Mouse (Mus musculus): ENCODE data around the gene Bcs1l.

The Bcs1l gene

DNA sequence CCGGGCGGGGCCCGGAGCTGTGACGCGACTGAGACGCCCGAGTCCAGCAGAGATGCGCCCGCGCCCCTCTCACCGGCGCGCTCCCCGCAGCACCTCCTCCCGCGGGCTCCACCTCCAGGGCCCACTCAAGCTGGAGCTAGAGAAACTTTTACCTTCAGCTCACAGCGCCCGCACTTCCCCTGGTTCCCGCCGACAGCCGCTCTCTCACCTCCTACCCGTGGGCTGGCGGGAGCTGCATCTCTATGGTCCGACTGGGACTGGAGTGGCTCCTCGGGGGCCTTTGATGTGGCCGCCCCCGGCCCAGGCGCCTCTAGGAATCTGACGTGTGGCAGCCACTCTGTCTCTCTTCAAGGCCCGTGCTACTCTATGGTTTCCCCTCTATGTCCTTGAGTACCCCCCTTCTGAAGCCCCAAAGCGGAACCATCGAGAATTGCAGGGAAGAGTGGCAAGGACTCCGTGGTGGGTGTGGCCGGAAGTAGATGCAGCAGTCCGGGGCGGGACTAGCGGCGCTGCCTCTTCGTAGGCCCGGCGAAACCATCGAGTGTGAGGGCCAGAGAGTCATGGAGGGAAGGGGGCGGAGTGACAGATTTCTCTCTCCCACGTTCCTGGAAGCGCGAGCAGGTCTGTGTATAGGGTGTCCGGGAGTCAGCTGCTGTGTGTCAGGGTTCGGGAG lies at the start of gene Bcs1l, which contains the start of gene Zfp142:
Gene Bcs1l (plus strand): TSS at position 517 of the 673 bp plus-strand sequence.
Gene Zfp142 (minus strand): TSS at position 474 of the 673 bp plus-strand sequence.
- DNase-seq, result peak; percentile 98

DNA sequence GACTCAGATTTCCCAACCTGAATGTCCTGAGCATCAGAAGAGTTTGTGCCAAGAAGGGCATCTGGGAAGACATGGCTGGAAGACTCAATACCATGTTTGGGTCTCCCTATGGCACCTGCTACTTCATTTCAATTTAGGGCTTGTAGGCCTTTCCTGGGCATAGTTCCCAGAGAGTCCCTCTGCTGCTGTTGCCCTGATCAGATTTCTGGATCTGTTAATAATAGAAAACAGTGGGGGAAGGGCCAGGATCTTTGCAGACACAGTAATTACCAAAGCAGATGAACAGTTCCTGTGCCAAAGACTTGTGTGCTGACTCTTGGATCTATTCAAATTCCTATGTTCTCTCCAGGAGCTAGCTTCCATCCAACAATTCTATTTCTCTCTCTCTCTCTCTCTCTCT lies 49.4 kb upstream of the Bcs1l start:
- DNase-seq, result no peak

DNA sequence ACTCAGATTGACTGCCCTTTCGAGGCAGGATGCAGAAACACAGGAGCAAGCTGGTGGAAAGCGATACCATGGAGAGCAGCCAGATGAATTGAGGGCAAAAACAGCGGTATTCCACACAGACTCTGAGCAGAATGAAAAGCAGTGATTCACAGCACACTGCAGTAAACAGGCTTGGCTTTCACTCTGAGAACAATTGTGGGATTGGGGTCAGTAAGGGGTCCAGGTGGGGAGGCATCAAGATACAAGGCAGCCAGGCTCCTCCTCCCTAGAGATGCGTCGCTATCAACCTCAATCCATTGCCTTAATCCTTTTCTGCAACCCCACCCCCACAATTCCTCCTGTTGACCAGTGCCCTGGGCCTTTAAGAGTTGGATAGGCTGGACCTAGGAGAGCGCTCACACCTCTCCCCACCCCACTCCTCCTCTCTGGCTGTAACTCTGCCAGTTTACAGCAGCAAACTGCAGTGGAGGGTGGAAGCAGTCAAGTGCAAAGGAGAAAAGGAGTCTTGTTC lies 45.6 kb upstream of the Bcs1l start, which contains the start of gene Plcd4:
Gene Plcd4 (plus strand): TSS at position 438 of the 511 bp plus-strand sequence.
- DNase-seq, result no peak

DNA sequence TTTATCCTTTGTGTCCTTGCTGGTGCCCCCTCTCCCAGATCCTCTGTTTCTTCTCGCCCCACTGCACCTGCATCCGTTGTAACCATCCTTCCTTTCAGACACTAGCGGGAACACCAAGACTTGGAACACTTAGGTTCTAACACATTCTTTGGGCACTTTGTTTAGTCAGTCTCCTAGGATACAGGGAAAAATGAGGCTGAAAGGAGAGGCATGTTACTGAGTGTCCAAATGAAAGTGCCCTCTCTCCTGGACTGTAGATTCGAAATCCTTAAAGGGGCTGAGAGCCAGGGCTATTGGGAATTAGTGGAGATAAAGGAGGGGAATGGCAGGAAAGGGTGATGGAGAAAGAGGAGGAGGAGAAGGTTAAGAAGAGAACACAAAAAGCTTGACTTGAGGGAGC lies 43.9 kb upstream of the Bcs1l start, which contains the start of gene Usp37:
Gene Usp37 (minus strand): TSS at position 101 of the 400 bp plus-strand sequence.
- no peak for DNase-seq

DNA sequence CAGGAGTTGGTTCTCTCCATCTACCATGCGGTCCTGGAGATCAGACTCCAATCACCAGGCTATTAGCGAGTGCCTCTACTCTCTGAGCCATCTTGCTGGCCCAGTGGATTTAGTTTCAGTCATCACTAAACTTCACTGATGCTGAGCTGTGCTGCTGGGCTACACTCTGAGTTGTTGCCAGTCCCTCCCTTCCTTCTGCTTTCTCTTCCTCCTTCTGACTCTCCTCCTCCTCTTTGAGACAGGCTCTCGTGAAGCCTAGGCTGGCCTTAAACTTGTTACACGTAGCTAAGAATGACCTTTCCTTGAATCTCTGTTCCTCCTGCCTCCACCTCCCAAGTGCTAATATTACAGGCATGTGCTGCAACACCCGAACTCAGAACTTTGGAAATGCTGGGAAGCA lies 29.0 kb upstream of the Bcs1l start:
- DNase-seq, result no peak

DNA sequence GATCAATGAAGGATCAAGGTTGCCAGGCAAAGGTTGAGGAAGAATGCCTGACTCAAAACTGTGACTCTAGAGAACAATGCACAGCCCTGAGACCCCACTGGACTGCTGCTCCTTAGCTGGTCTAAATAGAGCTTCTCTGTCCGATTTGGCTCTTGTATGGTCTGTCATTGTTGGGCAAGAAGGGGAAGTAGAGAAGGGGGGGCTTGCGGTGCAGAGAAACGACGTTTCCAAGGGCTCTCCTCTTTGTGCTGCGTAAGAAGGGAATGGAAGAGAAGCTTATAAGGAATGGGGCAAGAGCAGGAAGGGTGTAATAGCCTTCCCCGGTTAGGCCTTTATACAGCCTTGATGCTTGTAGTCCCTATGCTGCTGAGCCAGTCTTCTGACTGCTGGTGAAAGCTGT lies 22.3 kb upstream of the Bcs1l start:
- DNase-seq, result no peak

DNA sequence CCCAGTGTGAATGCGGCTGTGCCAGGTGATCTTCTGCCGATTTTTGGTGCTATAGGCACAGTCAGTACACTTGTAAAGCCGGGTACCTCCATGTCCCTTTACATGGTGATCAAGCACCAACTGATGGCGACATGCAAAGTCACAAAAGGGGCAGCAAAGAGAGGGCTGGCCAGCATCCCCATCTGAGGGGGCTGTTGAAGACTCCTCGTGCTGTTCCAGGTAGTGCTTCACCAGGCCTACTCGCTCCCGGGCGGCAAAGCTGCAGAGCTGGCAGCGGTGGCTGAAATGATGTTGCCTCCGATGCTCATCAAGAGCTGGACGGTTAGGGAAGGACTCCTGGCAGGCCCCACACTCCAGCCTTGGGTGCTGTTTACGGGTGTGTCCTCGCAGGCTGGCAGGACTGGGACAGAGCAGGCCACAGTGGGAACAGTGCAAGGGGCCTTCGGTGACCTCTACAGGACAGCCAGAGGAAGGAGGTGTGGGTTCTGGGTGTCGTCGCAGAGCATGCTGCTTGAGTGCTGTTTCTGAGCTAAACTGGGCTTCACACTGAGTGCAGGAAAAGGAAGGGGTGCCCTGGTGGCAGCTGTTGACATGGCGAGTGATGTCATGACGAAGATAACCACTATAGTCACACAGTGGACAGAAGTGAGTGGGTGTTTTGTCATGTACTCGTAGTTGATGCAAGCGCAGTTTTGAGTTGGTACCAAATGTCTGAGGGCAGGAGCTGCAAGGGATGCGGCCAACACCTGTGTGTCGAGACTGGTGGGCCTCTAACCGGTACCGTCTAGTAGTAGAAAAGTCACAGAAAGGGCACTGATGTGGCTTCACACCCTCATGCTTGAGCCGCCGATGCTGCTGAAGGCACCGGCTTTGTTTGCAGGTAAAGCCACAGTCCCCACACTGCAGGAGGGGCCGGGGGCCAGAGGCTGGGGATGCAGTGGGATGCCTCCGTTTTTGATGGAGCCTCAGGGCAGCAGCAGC lies 18.1 kb upstream of the Bcs1l start:
- DNase-seq, result no peak

DNA sequence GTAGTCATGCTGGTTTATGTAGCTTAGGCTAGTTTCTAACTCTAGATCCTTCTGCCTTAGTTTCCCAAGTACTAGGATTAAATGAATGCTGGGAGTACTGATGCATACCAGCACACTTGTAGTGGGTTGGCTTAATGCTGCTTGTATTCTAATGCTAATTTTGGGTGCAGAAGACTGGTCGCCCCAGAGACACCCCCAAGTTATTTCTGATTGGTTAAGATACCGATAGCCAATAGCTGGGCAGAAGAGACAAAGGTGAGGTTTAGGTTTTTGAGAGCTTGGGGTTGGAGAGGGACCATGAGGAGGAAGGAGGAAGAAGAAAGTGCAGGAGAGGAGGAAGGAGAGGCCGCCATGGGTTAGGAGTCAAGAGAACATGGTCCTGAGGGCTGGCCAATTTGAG lies 5.5 kb upstream of the Bcs1l start:
- DNase-seq, result no peak

DNA sequence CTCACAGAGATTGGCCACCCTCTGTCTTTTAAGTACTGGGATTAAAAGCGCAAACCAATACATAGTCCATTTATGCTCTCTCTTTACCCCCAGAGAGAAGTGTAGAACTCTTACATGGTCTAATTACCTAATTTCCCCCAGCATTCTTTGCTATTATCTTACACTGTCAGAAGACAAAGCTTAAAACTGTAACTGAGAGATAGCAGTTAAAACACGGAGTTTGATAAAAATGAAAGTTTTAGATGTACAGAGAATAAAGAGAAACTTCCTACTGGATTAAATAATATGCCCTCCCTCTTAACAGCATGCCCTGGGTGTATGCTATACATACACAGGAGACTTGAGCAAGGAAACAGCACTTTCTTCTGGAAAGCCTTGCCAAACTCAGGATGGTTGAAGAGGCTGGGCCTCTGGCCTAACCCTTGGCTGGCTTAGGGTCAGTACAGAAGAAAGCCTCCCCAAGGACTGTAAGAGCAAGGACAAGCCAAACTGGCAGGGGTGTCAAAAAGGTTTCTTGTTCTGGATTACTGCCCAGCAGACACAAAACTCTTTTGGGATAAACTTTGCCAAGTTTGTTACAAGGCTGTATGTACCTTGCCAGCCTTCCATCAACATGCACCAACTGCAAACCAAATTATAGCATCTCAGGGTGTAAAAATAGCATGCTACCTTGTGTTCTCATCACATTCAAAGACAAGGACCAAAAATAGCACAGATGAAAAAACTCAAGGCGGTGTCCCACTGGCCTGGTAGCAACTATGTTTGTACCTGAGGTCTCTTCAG lies 3.3 kb upstream of the Bcs1l start:
- DNase-seq, result no peak

DNA sequence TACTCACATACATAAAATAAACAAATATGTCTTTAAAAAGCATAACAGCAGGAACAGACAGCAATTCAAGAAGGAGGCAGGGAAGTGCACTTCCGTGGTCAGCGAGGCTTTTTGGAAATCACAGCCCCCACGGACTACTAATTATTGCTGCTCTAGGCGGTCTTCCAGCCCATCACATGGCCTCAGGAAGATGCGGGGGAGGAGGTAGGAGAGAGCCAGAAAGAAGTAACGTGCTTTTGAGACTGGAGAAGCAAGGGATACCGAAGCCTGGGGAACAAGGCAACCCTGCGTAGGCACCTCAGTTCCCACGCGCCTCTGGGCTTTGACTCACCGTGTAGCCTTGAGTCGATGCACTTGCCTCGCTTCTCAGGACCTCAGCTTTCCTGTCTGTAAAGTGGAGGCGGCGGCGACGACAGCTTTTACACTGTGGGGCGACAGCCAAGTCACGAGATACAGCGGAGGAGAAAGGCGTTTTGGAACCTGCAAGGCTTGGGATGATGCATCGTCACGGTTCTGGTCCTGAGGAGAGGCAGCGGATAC lies 786 bp upstream of the Bcs1l start:
- DNase-seq, result no peak

DNA sequence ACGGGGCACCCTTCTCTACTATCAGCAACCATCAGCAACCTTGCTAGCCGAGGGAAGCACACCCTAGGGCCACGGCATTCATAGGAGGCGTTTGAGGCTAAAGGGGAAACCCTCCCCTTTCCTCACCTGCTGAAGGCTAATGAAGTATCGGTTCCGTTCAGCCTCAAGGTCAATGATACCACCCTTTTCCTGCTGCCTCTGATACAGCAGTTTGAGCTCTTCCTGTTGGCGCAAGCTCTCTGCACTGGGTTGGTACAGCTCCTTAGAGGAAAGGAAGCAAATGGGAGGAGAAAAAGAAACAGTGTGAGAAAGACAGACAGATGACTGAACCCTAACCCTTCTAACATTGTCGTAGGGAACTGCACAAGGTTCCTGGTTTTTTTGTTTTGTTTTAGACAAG lies 6.3 kb downstream of the Bcs1l start:
- DNase-seq, result no peak

DNA sequence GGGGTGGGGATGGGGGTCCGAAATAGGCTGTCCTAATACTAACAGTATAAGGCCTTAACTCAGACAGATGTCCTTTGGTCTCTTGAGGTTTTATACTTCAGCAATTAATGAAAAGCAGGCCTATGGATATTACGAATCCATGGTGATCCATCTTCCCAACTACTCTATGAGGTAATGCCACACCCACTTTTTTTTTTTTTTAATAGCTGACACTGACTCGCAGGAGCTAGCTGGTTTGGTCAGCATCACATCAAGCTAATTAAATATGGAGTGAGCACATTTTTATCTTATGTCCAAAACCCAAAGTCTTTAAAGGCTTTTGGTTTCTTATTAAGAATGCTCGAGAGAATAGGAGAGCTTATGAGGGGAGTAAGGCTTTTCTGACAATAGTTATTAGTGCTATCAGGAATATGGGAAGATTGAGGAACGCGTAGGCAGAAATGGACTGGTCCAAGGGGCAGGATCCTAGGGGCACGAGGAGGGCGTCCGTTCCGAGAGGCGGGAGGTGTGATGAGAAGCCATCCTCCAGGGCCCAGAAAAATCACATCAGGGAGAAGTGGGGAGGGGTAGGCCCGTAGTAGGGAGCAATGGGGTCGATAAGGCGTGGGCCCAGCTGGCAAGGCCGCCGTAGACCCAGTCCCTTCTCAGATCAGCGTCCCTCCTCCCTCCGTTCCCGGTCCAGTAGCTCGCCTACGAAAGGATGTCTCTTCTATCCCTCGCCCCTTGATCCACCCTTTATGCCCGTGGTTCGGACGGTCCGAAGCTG lies 12.6 kb downstream of the Bcs1l start:
- DNase-seq, result no peak

DNA sequence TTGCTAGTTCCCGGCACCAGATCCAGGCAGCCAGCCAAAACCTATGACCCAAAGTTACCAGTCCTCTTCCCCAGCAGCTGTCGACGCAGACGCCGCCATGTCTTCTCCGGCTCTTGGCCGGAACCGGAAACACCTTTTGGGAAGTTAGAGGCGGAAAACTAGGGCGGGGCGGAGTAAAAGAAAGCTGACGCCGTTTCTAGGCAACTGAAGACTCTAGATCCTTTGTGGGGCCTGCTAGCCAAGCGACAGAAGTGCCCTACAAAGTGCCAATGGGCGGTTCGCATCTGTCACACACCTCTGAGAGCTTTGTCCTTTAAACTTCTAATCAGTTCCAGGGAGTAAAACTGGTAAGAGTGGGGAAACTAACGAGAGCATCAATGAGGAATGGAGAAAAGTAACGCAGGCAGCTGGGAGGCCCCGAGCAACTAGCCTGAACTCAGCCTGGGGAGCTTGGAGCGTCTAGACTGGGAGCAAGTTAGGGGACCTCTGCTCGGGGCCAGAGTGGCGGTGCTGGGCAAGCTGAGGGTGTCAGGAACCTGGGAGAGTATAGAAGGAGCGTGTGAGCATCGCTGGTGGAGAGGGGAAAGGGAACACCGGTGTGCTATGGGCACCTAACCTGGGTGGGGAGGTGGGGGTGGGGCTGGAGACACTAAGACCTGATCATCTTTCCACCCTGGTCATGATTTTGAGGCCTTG lies 13.3 kb downstream of the Bcs1l start, which contains the start of the genes Rnf25 and Stk36:
Gene Rnf25 (minus strand): TSS at position 131 of the 696 bp plus-strand sequence.
Gene Stk36 (plus strand): TSS at position 179 of the 696 bp plus-strand sequence.
- DNase-seq, result peak; percentile 78 to 80

DNA sequence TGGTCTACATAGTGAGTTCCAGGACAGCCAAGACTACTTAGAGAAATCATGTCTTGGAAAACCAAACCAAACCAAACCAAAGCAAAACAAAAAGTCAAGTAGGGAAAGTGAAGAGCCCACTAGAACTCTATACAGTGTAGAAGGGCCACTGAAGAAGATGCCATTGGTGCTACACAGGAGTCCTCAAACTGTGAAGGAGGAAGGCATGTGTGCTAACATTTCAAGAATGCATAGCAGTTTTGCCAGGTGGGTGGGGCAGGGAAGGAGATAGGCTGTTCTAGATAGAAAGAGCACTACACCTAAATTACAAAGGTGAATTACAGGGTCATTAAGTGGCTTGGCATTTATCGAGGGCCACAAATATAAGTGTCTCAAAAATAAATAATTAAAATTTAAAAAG lies 36.1 kb downstream of the Bcs1l start:
- DNase-seq, result no peak

DNA sequence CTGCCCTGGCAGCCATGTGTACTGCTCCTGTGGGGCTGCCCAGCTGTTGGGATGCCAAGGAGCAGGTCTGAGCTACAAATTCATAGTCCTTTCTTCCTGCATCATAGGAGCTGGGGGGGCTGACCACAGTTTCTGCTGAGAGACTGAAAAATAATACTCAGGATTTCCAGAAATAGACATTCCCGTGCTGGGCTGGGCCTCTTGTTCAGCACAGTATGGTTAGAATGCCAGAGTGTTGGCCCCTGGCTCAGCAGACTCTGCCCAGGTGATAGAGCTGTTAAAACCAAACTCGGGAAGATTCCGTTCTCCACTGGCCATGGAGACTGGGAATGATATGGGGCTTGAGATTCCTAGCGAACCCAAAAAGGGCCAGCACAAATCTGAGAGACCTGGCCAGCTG lies 38.0 kb downstream of the Bcs1l start:
- DNase-seq, result no peak

DNA sequence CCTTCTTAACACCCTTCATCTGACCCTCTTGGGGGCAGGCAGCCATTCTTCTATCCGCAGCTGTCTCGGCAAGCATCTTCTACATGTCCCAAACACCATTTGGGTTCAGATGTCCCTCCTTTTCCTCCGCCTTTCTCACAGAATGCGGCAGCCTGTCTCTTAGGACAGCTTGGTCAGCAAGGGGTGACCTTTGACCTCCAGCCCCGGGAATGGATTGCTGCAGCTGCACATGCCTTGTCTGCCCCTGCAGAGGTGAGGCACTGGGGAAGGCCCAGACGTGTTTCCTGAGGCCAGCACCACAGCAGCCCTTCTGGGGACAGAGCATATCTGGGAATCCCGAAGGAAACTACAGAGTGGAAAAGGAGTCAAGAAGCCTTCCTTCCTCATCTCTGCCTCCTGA lies 39.9 kb downstream of the Bcs1l start:
- no peak for DNase-seq

DNA sequence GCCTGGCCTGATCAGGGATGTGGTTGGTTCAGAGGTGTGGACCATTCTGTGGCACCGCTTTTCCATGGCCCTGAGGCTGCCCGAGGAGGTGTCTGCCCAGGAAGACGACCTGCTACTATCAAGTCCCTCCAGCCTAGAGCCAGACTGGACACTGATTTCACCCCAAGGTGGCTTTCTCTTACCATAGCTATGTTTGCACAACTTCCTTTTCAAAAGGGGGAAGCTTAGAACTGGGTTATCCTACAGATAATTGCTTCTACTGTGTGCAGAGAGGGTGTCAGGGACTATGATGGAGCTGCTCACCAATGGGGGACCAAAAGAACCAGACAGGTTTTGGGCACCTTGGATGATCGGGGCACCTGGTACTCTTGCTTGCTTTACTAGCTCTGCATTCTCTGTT lies 44.6 kb downstream of the Bcs1l start:
- no peak for DNase-seq
